Mouse (Mus musculus): ENCODE measurements around the gene Pcdh9. TPM values are rescaled to one million over a fixed set of nuclear protein-coding genes. Genes with fewer than 3 reads are reported as not detected.

Gene Pcdh9
- polyA plus RNA-seq, 1 experiment: 0.10 TPM

GRCm38 (mm10) chr14:93075761-93076160 is 814.7 kb downstream of the Pcdh9 start:
- 35% methylated on average over 2 of the region's 2 CpGs for WGBS
- Histone ChIP-seq H3K27ac (ENCODE audit: insufficient read depth, low read depth, low read length) (no peak overlapping the region), H3K4me1 (ENCODE audit: control insufficient read depth, insufficient read depth, insufficient read length, low read length) (no peaks in the 10 kb centered on the region), H3K36me3 (ENCODE audit: control insufficient read depth, insufficient read depth, low read length) (no peaks in the 10 kb centered on the region), H3K4me3 (ENCODE audit: low read depth, low read length) (no peak overlapping the region), H3K27me3 (ENCODE audit: control insufficient read depth, insufficient read depth, low read length) (no peaks in the 10 kb centered on the region)
- no peak for TF ChIP-seq CTCF (IDR thresholded peaks at IDR 0.05; ENCODE audit: extremely low read depth, insufficient read length, insufficient replicate concordance, low read depth, low read length)

DNA sequence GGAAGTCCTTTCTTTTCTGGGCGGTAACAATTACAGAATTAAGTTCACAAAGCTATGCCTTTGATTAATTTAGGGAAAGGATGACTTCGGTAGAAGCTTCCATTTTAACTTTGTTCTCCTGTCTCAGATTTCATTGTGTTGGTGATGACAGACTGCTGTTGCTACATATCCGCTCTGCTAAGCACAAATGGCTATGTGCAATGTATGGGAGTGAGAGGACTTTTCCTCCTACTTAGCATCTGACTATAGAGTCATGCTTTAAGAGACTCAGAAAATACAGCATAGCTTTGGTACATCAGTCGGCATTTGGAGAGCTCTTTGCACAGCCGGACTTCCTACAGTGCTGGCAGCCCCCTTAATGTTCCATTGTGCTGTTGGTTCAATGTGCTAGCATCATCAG is 818.1 kb downstream of the Pcdh9 start:
- no peaks in the 10 kb centered on the region for H3K4me1 ChIP-seq (ENCODE audit: control insufficient read depth, insufficient read depth, insufficient read length, low read length)
- TF ChIP-seq POLR2A (IDR thresholded peaks at IDR 0.05; ENCODE audit: low read depth, low read length) (no peak), CTCF (IDR thresholded peaks at IDR 0.05; ENCODE audit: extremely low read depth, insufficient read length, insufficient replicate concordance, low read depth, low read length) (no peak)
- no peaks in the 10 kb centered on the region for H3K27me3 ChIP-seq (ENCODE audit: control insufficient read depth, insufficient read depth, low read length)
- H3K27ac ChIP-seq (ENCODE audit: insufficient read depth, low read depth, low read length): no peak overlapping the region
- WGBS: 92% methylated on average over 5 of the region's 5 CpGs
- no peak overlapping the region for H3K4me3 ChIP-seq (ENCODE audit: low read depth, low read length)
- H3K36me3 ChIP-seq (ENCODE audit: control insufficient read depth, insufficient read depth, low read length): no peaks in the 10 kb centered on the region

GRCm38 (mm10) chr14:93070140-93070539 is 820.3 kb downstream of the Pcdh9 start:
- Histone ChIP-seq H3K36me3 (ENCODE audit: control insufficient read depth, insufficient read depth, low read length) (no peaks in the 10 kb centered on the region), H3K27ac (ENCODE audit: insufficient read depth, low read depth, low read length) (no peak overlapping the region), H3K4me3 (ENCODE audit: low read depth, low read length) (no peak overlapping the region), H3K27me3 (ENCODE audit: control insufficient read depth, insufficient read depth, low read length) (no peaks in the 10 kb centered on the region), H3K4me1 (ENCODE audit: control insufficient read depth, insufficient read depth, insufficient read length, low read length) (no peaks in the 10 kb centered on the region)
- TF ChIP-seq CTCF (IDR thresholded peaks at IDR 0.05; ENCODE audit: extremely low read depth, insufficient read length, insufficient replicate concordance, low read depth, low read length) (no peak), POLR2A (IDR thresholded peaks at IDR 0.05; ENCODE audit: low read depth, low read length) (no peak)
- 43% methylated on average over 4 of the region's 4 CpGs for WGBS

- Histone ChIP-seq H3K4me3 (ENCODE audit: low read depth, low read length) (no peak overlapping the region), H3K27ac (ENCODE audit: insufficient read depth, low read depth, low read length) (no peak overlapping the region), H3K36me3 (ENCODE audit: control insufficient read depth, insufficient read depth, low read length) (no peaks in the 10 kb centered on the region), H3K4me1 (ENCODE audit: control insufficient read depth, insufficient read depth, insufficient read length, low read length) (no peaks in the 10 kb centered on the region), H3K27me3 (ENCODE audit: control insufficient read depth, insufficient read depth, low read length) (no peaks in the 10 kb centered on the region)
- WGBS: 58% methylated on average over 5 of the region's 5 CpGs
- TF ChIP-seq CTCF (IDR thresholded peaks at IDR 0.05; ENCODE audit: extremely low read depth, insufficient read length, insufficient replicate concordance, low read depth, low read length): no peak
- TF ChIP-seq POLR2A (IDR thresholded peaks at IDR 0.05; ENCODE audit: low read depth, low read length): no peak
Measured at GRCm38 (mm10) chr14:93067411-93068336, 822.8 kb downstream of the Pcdh9 start.

GRCm38 (mm10) chr14:93066732-93067410 is 823.6 kb downstream of the Pcdh9 start:
- Histone ChIP-seq H3K27ac (ENCODE audit: insufficient read depth, low read depth, low read length) (no peak overlapping the region), H3K4me1 (ENCODE audit: control insufficient read depth, insufficient read depth, insufficient read length, low read length) (no peaks in the 10 kb centered on the region), H3K27me3 (ENCODE audit: control insufficient read depth, insufficient read depth, low read length) (no peaks in the 10 kb centered on the region), H3K36me3 (ENCODE audit: control insufficient read depth, insufficient read depth, low read length) (no peaks in the 10 kb centered on the region), H3K4me3 (ENCODE audit: low read depth, low read length) (no peak overlapping the region)
- no peak for TF ChIP-seq CTCF (IDR thresholded peaks at IDR 0.05; ENCODE audit: extremely low read depth, insufficient read length, insufficient replicate concordance, low read depth, low read length)
- no peak for TF ChIP-seq POLR2A (IDR thresholded peaks at IDR 0.05; ENCODE audit: low read depth, low read length)
- WGBS: 72% methylated on average over 8 of the region's 8 CpGs

DNA sequence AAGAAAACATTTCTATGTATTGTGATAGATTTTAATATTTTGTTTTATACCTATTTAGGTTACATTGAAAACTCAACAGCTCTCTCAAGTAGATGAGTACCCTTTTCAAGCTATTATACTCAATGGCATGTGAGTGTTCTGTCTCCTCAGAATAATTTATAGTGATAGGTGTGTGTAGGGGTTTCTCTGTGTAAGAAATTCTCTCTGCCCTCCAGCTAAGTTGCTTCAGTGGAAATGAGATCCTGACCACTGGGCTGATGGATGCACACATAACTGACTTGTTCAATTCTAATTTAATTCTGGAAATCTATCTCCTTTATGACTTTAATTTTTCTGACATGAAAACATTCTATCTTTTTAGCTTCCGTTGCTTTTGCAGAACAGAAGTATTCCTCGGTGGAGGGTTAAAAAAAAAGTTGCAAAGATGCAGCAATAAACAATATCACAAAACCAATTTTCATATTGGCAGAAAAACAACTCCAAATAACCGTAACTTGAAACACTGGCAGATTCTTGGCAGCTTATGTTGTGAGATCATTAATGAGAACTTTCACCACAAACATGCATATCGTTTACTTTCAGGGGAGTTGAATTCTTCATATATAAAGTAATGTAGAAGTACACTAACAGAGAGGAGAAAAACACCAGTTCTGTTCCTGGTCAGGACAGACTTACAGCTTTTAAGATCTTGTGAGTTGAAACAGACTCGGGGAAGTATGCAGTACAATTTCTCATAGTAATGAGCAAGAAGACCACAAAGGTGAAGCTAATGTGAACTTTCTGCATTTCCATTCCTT is 828.5 kb downstream of the Pcdh9 start:
- Histone ChIP-seq H3K27ac (ENCODE audit: insufficient read depth, low read depth, low read length) (no peak overlapping the region), H3K27me3 (ENCODE audit: control insufficient read depth, insufficient read depth, low read length) (no peaks in the 10 kb centered on the region), H3K36me3 (ENCODE audit: control insufficient read depth, insufficient read depth, low read length) (no peaks in the 10 kb centered on the region), H3K4me3 (ENCODE audit: low read depth, low read length) (no peak overlapping the region), H3K4me1 (ENCODE audit: control insufficient read depth, insufficient read depth, insufficient read length, low read length) (no peaks in the 10 kb centered on the region)
- 77% methylated on average over 5 of the region's 5 CpGs for WGBS
- TF ChIP-seq POLR2A (IDR thresholded peaks at IDR 0.05; ENCODE audit: low read depth, low read length) (no peak), CTCF (IDR thresholded peaks at IDR 0.05; ENCODE audit: extremely low read depth, insufficient read length, insufficient replicate concordance, low read depth, low read length) (no peak)

All from small intestine, adult 2 months (tissue).